Mouse (Mus musculus): ENCODE results near the gene Cltc. TPM values are rescaled to one million over a fixed set of nuclear protein-coding genes. Genes with fewer than 3 reads are reported as not detected.

Gene Cltc
- total and polyA plus RNA-seq, 3 experiments, result 73.6 to 500 (median 263) TPM

GRCm38 (mm10) chr11:86657863-86658262, 99.5 kb downstream of the Cltc start:
- ATAC-seq (ENCODE audit: extremely low read depth, insufficient number of reproducible peaks, low FRiP score, poor library complexity, severe bottlenecking), result peak; percentile 54
- Histone ChIP-seq H3K36me3 (replicated peaks) (peaks cover 52% of the 10 kb centered on the region), H3K4me1 (ENCODE audit: insufficient read depth, low read depth, low read length) (peaks cover 41% of the 10 kb centered on the region), H3K9me3 (replicated peaks) (no peaks in the 10 kb centered on the region), H3K4me3 (ENCODE audit: low read depth, low read length) (no peak overlapping the region), H3K27me3 (ENCODE audit: insufficient read depth, low read length) (no peaks in the 10 kb centered on the region)
- TF ChIP-seq CTCF (IDR thresholded peaks at IDR 0.05; ENCODE audit: low read depth, low read length) (no peak), POLR2AphosphoS5 (IDR thresholded peaks at IDR 0.05; ENCODE audit: insufficient replicate concordance, low read depth, low read length) (no peak), TAL1 (conservative IDR thresholded peaks at IDR 0.05; ENCODE audit: low read depth, low read length) (no peak), GATA1 (IDR thresholded peaks at IDR 0.05; ENCODE audit: borderline replicate concordance, low read length) (no peak), GATA2 (IDR thresholded peaks at IDR 0.05; ENCODE audit: borderline replicate concordance, low read depth, low read length) (no peak)
- no peak for DNase-seq (ENCODE audit: low spot score)

- TF ChIP-seq POLR2AphosphoS5 (IDR thresholded peaks at IDR 0.05; ENCODE audit: insufficient replicate concordance, low read depth, low read length) (no peak), TAL1 (conservative IDR thresholded peaks at IDR 0.05; ENCODE audit: low read depth, low read length) (no peak), CTCF (IDR thresholded peaks at IDR 0.05; ENCODE audit: low read depth, low read length) (no peak), GATA1 (IDR thresholded peaks at IDR 0.05; ENCODE audit: borderline replicate concordance, low read length) (no peak), GATA2 (IDR thresholded peaks at IDR 0.05; ENCODE audit: borderline replicate concordance, low read depth, low read length) (no peak)
- Histone ChIP-seq H3K4me3 (ENCODE audit: low read depth, low read length) (peak overlapping the region; percentile 13; the same call in 1 of the 2 replicates), H3K36me3 (replicated peaks) (peaks cover 53% of the 10 kb centered on the region), H3K9me3 (replicated peaks) (no peaks in the 10 kb centered on the region), H3K27me3 (ENCODE audit: insufficient read depth, low read length) (no peaks in the 10 kb centered on the region), H3K4me1 (ENCODE audit: insufficient read depth, low read depth, low read length) (peaks cover 40% of the 10 kb centered on the region)
- DNase-seq (ENCODE audit: low spot score) (no peak), ATAC-seq (ENCODE audit: extremely low read depth, insufficient number of reproducible peaks, low FRiP score, poor library complexity, severe bottlenecking) (peak; percentile 43; the same call in 1 of the 2 replicates)
Measured at GRCm38 (mm10) chr11:86656849-86657567, 100.4 kb downstream of the Cltc start.

- H3K27me3 ChIP-seq (ENCODE audit: insufficient read depth, low read length), result no peaks in the 10 kb centered on the region
- peaks cover 40% of the 10 kb centered on the region for H3K4me1 ChIP-seq (ENCODE audit: insufficient read depth, low read depth, low read length)
- DNase-seq (ENCODE audit: low spot score) (no peak), ATAC-seq (ENCODE audit: extremely low read depth, insufficient number of reproducible peaks, low FRiP score, poor library complexity, severe bottlenecking) (no peak)
- H3K9me3 ChIP-seq (replicated peaks), result no peaks in the 10 kb centered on the region
- TF ChIP-seq GATA2 (IDR thresholded peaks at IDR 0.05; ENCODE audit: borderline replicate concordance, low read depth, low read length) (no peak), POLR2AphosphoS5 (IDR thresholded peaks at IDR 0.05; ENCODE audit: insufficient replicate concordance, low read depth, low read length) (no peak), CTCF (IDR thresholded peaks at IDR 0.05; ENCODE audit: low read depth, low read length) (no peak), TAL1 (conservative IDR thresholded peaks at IDR 0.05; ENCODE audit: low read depth, low read length) (no peak), GATA1 (IDR thresholded peaks at IDR 0.05; ENCODE audit: borderline replicate concordance, low read length) (no peak)
- peaks cover 47% of the 10 kb centered on the region for H3K36me3 ChIP-seq (replicated peaks)
- H3K4me3 ChIP-seq (ENCODE audit: low read depth, low read length), result peak overlapping the region; percentile 37; the same call in 1 of the 2 replicates
Measured at GRCm38 (mm10) chr11:86655671-86656070, 101.7 kb downstream of the Cltc start.

GRCm38 (mm10) chr11:86654096-86654495, 103.3 kb downstream of the Cltc start:
- Histone ChIP-seq H3K27me3 (ENCODE audit: insufficient read depth, low read length) (no peaks in the 10 kb centered on the region), H3K4me3 (ENCODE audit: low read depth, low read length) (no peak overlapping the region), H3K36me3 (replicated peaks) (peaks cover 45% of the 10 kb centered on the region), H3K9me3 (replicated peaks) (no peaks in the 10 kb centered on the region), H3K4me1 (ENCODE audit: insufficient read depth, low read depth, low read length) (peaks cover 40% of the 10 kb centered on the region)
- ATAC-seq (ENCODE audit: extremely low read depth, insufficient number of reproducible peaks, low FRiP score, poor library complexity, severe bottlenecking) (no peak), DNase-seq (ENCODE audit: low spot score) (no peak)
- TF ChIP-seq POLR2AphosphoS5 (IDR thresholded peaks at IDR 0.05; ENCODE audit: insufficient replicate concordance, low read depth, low read length) (no peak), GATA1 (IDR thresholded peaks at IDR 0.05; ENCODE audit: borderline replicate concordance, low read length) (no peak), CTCF (IDR thresholded peaks at IDR 0.05; ENCODE audit: low read depth, low read length) (no peak), TAL1 (conservative IDR thresholded peaks at IDR 0.05; ENCODE audit: low read depth, low read length) (no peak), GATA2 (IDR thresholded peaks at IDR 0.05; ENCODE audit: borderline replicate concordance, low read depth, low read length) (no peak)

GRCm38 (mm10) chr11:86653446-86653845, 103.9 kb downstream of the Cltc start:
- Histone ChIP-seq H3K9me3 (replicated peaks) (no peaks in the 10 kb centered on the region), H3K36me3 (replicated peaks) (peaks cover 46% of the 10 kb centered on the region), H3K4me1 (ENCODE audit: insufficient read depth, low read depth, low read length) (peaks cover 41% of the 10 kb centered on the region), H3K4me3 (ENCODE audit: low read depth, low read length) (no peak overlapping the region), H3K27me3 (ENCODE audit: insufficient read depth, low read length) (no peaks in the 10 kb centered on the region)
- no peak for DNase-seq (ENCODE audit: low spot score)
- ATAC-seq (ENCODE audit: extremely low read depth, insufficient number of reproducible peaks, low FRiP score, poor library complexity, severe bottlenecking), result no peak
- TF ChIP-seq CTCF (IDR thresholded peaks at IDR 0.05; ENCODE audit: low read depth, low read length) (peak; percentile 57; the same call in 1 of the 2 replicates), GATA1 (IDR thresholded peaks at IDR 0.05; ENCODE audit: borderline replicate concordance, low read length) (no peak), GATA2 (IDR thresholded peaks at IDR 0.05; ENCODE audit: borderline replicate concordance, low read depth, low read length) (no peak)

- ATAC-seq (ENCODE audit: extremely low read depth, insufficient number of reproducible peaks, low FRiP score, poor library complexity, severe bottlenecking) (no peak), DNase-seq (ENCODE audit: low spot score) (no peak)
- no peak for TF ChIP-seq GATA2 (IDR thresholded peaks at IDR 0.05; ENCODE audit: borderline replicate concordance, low read depth, low read length)
- TF ChIP-seq POLR2AphosphoS5 (IDR thresholded peaks at IDR 0.05; ENCODE audit: insufficient replicate concordance, low read depth, low read length), result no peak
- TF ChIP-seq CTCF (IDR thresholded peaks at IDR 0.05; ENCODE audit: low read depth, low read length), result no peak
- no peak for TF ChIP-seq GATA1 (IDR thresholded peaks at IDR 0.05; ENCODE audit: borderline replicate concordance, low read length)
- no peak for TF ChIP-seq TAL1 (conservative IDR thresholded peaks at IDR 0.05; ENCODE audit: low read depth, low read length)
- Histone ChIP-seq H3K9me3 (replicated peaks) (no peaks in the 10 kb centered on the region), H3K27me3 (ENCODE audit: insufficient read depth, low read length) (no peaks in the 10 kb centered on the region), H3K36me3 (replicated peaks) (peaks cover 54% of the 10 kb centered on the region), H3K4me1 (ENCODE audit: insufficient read depth, low read depth, low read length) (peaks cover 35% of the 10 kb centered on the region), H3K4me3 (ENCODE audit: low read depth, low read length) (no peak overlapping the region)
Measured at GRCm38 (mm10) chr11:86652578-86652979, 104.8 kb downstream of the Cltc start.
